Mouse (Mus musculus) brain, embryonic 14.5 days (tissue): Measurements from ENCODE around the gene Taar7b. TPM values are rescaled to one million over a fixed set of nuclear protein-coding genes. Genes with fewer than 3 reads are reported as not detected.
A peak's percentile ranks its signal among the peaks of the same experiment; 100 is the strongest.

ENCODE experiments used
- DNase-seq: peaks from one replicate; pipeline ENCODE4 v3.0.0-alpha.2; 2011; ENCODE audit warnings: low read depth
- CTCF ChIP-seq: fragments of 200-500 bp; IDR thresholded peaks from 2 replicates; pipeline ENCODE4 v1.5.1; 2012; ENCODE audit warnings: inconsistent platforms, mild to moderate bottlenecking, moderate library complexity, borderline replicate concordance; ENCODE audit not compliant: insufficient read depth, insufficient read length; ENCODE audit errors: extremely low read depth
- POLR2A ChIP-seq: fragments of 200-500 bp; IDR thresholded peaks from 2 replicates; pipeline ENCODE4 v1.6.1; 2012; ENCODE audit warnings: mild to moderate bottlenecking, inconsistent platforms, borderline replicate concordance; ENCODE audit not compliant: poor library complexity, insufficient read depth, insufficient read length, severe bottlenecking; ENCODE audit errors: extremely low read depth
- polyA plus RNA-seq: library from polyadenylated mRNA; depleted of rRNA; stranded (reverse); fragments of >200 nt; gene quantifications from 2 replicates; pipeline ENCODE4 v1.2.3, GENCODE M21; 2012; rRNA removed

The Taar7b gene
- polyA plus RNA-seq = not detected in 2 replicates

DNA sequence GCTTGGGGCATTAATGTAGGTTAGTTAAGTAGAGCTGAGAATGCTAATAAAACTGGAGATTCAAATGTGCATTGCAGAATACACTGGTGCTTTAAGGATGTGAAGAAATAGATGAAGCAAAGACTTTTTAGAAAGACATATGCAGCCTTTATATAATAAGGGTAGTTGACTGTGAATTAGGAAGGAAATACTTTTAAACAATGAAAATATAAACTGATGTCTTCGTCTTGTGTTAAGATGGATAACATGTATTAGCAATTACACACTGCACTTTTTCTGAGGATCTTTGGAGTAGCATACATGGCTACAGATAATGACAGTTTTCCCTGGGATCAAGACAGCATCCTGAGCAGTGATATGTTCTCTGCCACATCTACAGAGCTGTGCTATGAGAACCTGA lies at the start of gene Taar7b:
TSS of gene Taar7b (plus strand) at position 301 of the 400 bp plus-strand sequence.
- no peak for DNase-seq
- TF ChIP-seq POLR2A (no peak), CTCF (no peak)

GRCm38 (mm10) chr10:23951714-23952113 lies 48.0 kb upstream of the Taar7b start:
- DNase-seq = no peak
- TF ChIP-seq CTCF (no peak), POLR2A (no peak)

- TF ChIP-seq POLR2A (no peak), CTCF (no peak)
- DNase-seq = no peak
Observed at GRCm38 (mm10) chr10:23959071-23959470, 40.7 kb upstream of the Taar7b start.

DNA sequence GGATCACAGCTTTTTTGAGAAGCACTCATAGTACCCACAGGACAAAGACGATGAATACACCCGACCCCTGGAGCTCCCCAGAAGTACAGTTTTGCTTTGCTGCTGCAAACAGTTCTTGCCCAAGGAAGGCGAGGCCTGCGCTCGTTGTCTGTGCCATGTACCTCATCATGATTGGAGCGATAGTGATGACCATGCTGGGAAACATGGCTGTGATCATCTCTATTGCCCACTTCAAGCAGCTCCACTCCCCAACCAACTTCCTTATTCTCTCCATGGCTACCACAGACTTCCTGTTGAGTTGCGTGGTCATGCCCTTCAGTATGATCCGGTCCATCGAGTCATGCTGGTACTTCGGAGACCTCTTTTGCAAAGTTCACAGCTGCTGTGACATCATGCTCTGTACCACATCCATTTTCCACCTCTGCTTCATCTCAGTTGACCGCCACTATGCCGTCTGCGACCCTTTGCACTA lies 39.3 kb upstream of the Taar7b start, which contains the start of gene Taar4:
TSS of gene Taar4 (plus strand) at position 51 of the 472 bp plus-strand sequence.
- no peak for TF ChIP-seq POLR2A
- TF ChIP-seq CTCF = no peak

DNA sequence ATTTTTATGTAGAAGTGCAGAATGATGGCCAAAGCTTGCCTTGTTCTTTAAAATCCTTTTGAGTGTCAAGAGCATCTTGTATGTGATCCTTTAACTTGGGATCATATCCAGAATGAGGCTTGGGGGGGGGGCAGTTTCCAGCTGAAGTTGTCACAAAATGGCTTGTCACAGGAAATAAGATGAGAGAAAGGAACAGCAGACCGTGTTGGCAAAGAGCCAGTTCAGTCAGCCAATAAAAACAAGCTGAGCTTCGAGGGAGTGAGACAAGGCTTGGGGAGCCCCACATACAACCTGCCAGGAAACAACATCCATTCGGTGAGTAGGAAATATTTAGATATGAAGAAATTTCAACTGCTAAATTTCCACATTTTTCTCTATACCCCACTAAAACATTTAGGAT lies 36.3 kb upstream of the Taar7b start:
- DNase-seq = peak; percentile 77
- no peak for TF ChIP-seq CTCF
- TF ChIP-seq POLR2A = no peak

More for the DNA sequence above, 39.3 kb upstream of the Taar7b start, which contains the start of gene Taar4:
- DNase-seq = no peak

GRCm38 (mm10) chr10:23964921-23965610 lies 34.7 kb upstream of the Taar7b start:
- no peak for TF ChIP-seq CTCF
- no peak for TF ChIP-seq POLR2A
- DNase-seq = no peak

GRCm38 (mm10) chr10:23970656-23971165 lies 29.0 kb upstream of the Taar7b start, which contains the start of gene Taar5:
Gene Taar5, plus strand, starts transcription at chr10:23970706.
- TF ChIP-seq CTCF = no peak
- TF ChIP-seq POLR2A = no peak

DNA sequence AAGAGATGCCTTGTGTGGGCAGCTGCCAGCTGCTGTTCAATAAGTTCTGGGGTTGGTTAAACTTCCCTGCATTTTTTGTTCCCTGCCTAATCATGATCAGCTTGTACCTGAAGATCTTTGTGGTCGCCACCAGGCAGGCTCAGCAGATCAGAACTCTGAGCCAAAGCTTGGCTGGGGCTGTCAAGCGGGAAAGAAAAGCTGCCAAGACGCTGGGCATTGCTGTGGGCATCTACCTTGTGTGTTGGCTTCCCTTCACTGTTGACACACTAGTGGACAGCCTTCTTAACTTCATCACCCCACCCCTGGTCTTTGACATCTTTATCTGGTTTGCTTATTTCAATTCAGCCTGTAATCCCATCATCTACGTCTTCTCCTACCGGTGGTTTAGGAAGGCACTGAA lies 28.5 kb upstream of the Taar7b start:
- no peak for DNase-seq
- TF ChIP-seq POLR2A = no peak
- no peak for TF ChIP-seq CTCF

More at GRCm38 (mm10) chr10:23970656-23971165, 29.0 kb upstream of the Taar7b start, which contains the start of gene Taar5:
- DNase-seq = no peak

- TF ChIP-seq CTCF = no peak
- no peak for TF ChIP-seq POLR2A
- no peak for DNase-seq
Observed at GRCm38 (mm10) chr10:23977958-23978357, 21.8 kb upstream of the Taar7b start.

GRCm38 (mm10) chr10:23978901-23979705 lies 20.6 kb upstream of the Taar7b start:
- peak; percentile 85 for DNase-seq
- TF ChIP-seq CTCF (peak; percentile 69), POLR2A (no peak)

DNA sequence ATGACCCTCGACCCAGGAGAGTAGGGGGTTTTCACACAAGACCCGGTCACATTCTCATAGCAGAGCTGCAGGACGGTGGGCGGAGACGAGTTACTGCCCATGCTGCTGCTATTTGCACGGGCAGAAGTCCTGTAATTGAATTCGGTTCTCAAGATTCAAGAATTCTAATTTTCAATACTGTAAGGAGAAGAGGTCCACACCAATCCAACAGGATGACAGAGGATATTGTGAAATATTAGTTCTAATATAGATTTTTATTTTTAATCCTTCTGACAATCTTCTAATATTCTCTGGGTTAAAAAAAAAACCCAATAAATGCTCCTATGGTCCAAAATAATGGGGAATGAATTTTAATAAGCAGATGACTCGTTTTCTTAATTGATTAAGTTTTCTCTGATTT lies 14.2 kb upstream of the Taar7b start, which contains the start of gene Taar6:
TSS of gene Taar6 (minus strand) at position 101 of the 400 bp plus-strand sequence.
- no peak for DNase-seq

DNA sequence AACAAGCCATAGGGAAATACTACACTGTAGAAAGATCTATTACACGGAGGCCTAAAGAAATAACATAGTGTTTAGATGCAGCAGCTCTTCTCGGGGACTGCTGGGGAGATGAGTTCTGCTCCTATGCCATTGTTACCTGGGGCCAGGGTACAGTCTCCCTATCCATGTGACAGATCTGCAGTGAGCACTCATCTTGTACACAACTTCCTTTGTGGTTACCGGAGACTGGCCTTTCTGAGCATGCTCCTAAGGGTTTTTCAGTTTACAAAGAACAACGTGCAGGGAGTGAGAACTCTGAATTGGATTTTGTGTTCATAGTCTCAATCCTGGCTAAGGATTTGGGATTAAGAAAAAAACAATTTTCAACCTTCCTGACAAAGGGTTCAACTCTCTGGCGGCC lies 13.3 kb upstream of the Taar7b start:
- TF ChIP-seq POLR2A (no peak), CTCF (no peak)
- no peak for DNase-seq

More for the DNA sequence above, 14.2 kb upstream of the Taar7b start, which contains the start of gene Taar6:
- TF ChIP-seq POLR2A (no peak), CTCF (no peak)

GRCm38 (mm10) chr10:23993381-23993780 lies 6.4 kb upstream of the Taar7b start, which contains the start of gene Taar7a:
Gene Taar7a, minus strand, starts transcription at chr10:23993481.
- TF ChIP-seq POLR2A = no peak
- no peak for TF ChIP-seq CTCF
- DNase-seq = no peak

DNA sequence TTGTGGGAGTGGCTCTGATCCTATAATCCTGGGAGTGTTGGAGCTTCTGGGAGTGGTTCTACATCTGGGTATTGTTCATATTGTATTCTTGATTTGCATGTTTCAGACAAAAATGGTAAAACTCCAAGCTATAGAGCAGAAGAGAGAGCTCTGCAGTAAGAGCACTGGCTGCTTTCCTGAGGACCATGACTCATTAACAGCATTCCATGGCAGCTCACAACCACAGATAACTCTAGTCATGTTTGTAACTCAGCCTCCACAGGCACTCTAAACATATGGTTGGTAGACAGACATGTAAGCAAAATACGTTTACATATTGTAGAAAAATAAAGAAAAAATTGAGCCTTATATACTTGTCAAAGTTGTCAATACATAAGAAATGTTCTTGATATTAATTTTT lies 6.7 kb downstream of the Taar7b start:
- TF ChIP-seq POLR2A (no peak), CTCF (no peak)
- DNase-seq = no peak

DNA sequence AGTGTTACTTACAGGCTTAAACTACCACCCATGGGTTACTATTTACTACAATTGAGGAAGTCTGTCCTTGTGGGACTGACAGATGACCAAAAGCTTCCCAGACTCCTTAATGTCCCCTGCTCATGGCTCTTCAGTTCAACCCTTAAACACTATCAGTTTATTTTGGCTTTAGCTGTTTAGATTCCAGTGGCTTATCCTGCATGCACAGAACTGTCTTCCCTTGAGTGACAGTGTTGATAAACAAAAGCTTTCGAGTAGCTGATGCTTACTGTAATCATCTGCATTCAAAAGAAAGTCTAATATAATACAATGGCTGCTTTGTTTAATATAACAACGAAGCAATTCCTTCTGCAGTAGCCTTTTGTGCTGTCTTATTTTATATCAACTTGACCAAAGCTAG lies 7.3 kb downstream of the Taar7b start:
- TF ChIP-seq POLR2A = no peak
- no peak for TF ChIP-seq CTCF

More for the DNA sequence above, 7.3 kb downstream of the Taar7b start:
- no peak for DNase-seq
